Mouse (Mus musculus): Measurements from ENCODE around the gene Col6a6.
"Not testable (repeated sequence)": the region's sequence is repeated elsewhere in the genome, so short reads cannot be mapped to it uniquely, and the experiment has no call there.

Col6a6 gene

GRCm38 (mm10) chr9:105827791-105828385 is at the start of gene Col6a6:
Gene Col6a6, minus strand, starts transcription at chr9:105828160.
- DNase-seq (ENCODE audit: low spot score), result no peak

- DNase-seq (ENCODE audit: low spot score), result no peak
These were observed 48.2 kb upstream of the Col6a6 start for GRCm38 (mm10) chr9:105876124-105876523.

GRCm38 (mm10) chr9:105871643-105872042 is 43.7 kb upstream of the Col6a6 start:
- DNase-seq (ENCODE audit: low spot score), result no peak

GRCm38 (mm10) chr9:105857773-105858172 is 29.8 kb upstream of the Col6a6 start:
- peak; percentile 9 for DNase-seq (ENCODE audit: low spot score)

DNA sequence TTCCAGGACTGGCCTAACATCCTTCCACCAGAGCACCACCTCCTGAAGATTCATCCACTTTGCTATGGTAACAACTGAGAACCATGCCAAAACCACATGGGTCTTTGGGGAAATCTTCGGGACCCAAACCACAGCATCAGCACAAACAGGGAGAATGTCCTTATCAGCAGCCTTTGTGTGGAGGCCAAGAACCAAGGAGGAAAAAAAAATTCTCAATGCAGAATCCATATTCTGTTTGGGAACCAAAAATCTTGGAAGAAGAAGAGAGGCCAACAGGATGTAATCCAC is 24.8 kb upstream of the Col6a6 start:
- no peak for DNase-seq (ENCODE audit: low spot score)

GRCm38 (mm10) chr9:105852015-105852777 is 24.2 kb upstream of the Col6a6 start:
- no peak for DNase-seq (ENCODE audit: low spot score)

DNA sequence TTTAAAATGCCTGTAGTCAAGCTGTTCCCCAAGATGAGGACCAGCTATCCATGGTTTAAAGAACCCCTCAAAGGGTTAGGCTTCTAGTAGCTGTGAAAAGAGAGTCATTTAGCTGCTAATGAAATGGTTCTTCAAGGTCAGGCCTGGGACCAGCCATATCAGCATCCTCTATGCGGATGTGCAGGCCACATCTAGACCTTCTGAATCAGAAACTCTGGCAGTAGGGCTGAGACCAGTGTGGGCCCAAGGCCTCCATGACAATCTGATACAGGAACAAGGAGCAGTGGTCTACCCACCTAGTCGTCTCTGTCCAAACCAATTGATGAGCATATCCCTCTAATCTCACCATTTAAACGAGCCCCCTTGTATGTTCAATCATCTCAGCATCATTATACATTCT is 23.1 kb upstream of the Col6a6 start:
- no peak for DNase-seq (ENCODE audit: low spot score)

- no peak for DNase-seq (ENCODE audit: low spot score)
These were observed 20.4 kb upstream of the Col6a6 start for GRCm38 (mm10) chr9:105848396-105848795.

- no peak for DNase-seq (ENCODE audit: low spot score)
These were observed 19.3 kb upstream of the Col6a6 start for GRCm38 (mm10) chr9:105847261-105847660.

DNA sequence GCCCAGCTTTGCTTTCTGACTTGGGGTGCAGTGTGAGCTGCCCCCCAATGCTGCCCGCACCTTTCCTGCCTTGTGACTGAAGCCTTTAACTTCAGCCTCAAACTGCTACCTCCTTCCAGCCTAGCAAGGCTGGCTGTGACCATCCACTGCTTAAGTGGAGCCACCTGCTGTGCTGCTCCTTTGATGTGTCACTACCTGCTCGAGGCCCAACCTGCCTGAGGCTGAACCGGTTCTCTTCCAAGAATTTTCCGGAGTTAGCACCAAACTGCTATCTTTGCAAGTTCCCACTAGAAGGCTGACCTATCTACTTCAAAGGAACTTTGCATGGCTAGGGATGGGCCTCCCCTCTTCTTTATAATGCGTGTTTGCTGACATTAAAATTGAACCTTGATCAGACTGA is 13.4 kb upstream of the Col6a6 start:
- not testable (repeated sequence) for DNase-seq (ENCODE audit: low spot score)

DNA sequence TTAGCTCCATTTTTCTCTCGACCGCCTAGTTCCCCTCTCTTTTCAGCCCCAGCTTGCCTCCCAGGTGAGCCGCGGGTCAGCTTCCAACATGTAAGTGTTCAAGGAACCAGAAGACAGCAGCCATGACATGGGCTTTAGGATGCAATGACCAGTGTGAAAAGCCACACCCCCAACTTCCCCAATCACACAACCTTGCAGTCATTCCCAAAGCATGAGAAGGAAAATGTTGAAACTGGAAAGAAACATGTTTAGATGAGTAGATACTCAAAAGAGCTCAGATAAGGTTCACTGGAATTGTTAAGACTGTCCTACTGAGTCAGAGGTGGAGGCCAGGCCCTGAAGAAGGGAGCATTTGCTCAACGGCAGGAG is 11.2 kb upstream of the Col6a6 start:
- no peak for DNase-seq (ENCODE audit: low spot score)

- DNase-seq (ENCODE audit: low spot score), result no peak
These were observed 10.6 kb upstream of the Col6a6 start for GRCm38 (mm10) chr9:105838396-105839146.

DNA sequence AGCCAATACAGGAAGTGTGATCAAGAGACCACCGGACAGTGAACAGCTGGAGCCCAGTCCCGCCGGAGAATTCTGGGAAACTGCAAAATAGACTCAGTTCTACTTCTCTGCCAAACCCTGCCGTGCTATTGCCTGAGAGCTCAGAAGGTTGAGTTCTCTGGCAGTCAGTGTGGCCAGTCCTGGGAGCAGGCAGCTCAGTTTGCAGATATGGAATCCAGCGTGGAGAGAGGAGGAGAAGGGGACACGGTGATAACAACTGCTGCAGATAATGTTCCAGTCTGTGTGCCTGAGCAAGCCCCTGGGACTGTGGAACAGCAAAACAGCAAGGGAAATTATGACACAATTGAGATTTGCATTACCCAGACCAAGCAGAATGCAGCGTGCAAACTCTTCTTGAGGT is 7.6 kb upstream of the Col6a6 start:
- no peak for DNase-seq (ENCODE audit: low spot score)

GRCm38 (mm10) chr9:105834799-105835198 is 6.8 kb upstream of the Col6a6 start:
- no peak for DNase-seq (ENCODE audit: low spot score)

DNA sequence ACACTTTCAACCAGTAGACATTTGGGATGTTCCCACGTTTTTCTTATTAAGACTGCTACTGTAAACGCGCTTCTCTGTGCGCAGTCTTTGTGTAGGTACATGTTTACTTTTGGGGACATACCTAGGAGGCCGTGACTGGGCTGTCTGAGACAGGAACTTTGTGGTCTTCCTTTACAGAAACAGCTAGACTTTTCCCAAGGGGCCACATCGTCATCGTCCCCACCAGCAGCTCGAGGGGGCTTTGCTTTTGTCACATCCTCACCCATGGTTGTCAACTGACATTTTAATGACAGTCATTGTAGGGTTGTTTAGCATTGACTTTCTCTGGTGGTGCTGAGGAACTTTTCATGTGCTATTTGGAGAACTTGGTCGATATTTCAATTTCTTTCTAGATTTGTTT is 3.3 kb upstream of the Col6a6 start:
- no peak for DNase-seq (ENCODE audit: low spot score)

- no peak for DNase-seq (ENCODE audit: low spot score)
These were observed 798 bp downstream of the Col6a6 start for GRCm38 (mm10) chr9:105827076-105827647.

GRCm38 (mm10) chr9:105820711-105821110 is 7.2 kb downstream of the Col6a6 start:
- DNase-seq (ENCODE audit: low spot score), result no peak

DNA sequence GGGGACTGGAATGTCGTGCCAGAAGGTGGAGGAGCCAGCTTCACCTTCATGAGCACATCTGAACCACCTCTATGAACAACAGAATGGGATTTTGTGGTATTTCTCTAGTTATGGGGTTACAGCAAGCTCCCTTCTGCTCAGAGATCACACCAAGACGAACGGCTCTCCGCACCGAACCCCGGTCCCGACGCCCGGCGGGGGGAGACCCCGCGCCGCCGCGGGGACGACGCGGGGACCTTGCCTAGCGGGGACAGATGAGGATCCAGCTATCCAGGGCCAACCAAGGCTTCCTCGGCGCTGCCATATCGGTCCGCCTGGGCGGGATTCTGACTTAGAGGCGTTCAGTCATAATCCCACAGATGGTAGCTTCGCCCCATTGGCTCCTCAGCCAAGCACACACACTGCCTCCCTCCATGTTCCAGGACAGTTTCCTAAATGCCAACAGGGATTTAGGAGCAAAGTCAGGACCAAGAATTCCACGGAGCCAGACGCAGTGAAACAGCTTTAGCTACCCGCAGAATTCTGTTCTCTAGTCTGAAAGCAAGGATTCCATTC is 8.7 kb downstream of the Col6a6 start:
- no peak for DNase-seq (ENCODE audit: low spot score)

GRCm38 (mm10) chr9:105814436-105814835 is 13.5 kb downstream of the Col6a6 start:
- DNase-seq (ENCODE audit: low spot score), result no peak

- DNase-seq (ENCODE audit: low spot score), result no peak
These were observed 16.5 kb downstream of the Col6a6 start for GRCm38 (mm10) chr9:105811458-105811857.

GRCm38 (mm10) chr9:105808920-105809505 is 18.9 kb downstream of the Col6a6 start:
- no peak for DNase-seq (ENCODE audit: low spot score)

DNA sequence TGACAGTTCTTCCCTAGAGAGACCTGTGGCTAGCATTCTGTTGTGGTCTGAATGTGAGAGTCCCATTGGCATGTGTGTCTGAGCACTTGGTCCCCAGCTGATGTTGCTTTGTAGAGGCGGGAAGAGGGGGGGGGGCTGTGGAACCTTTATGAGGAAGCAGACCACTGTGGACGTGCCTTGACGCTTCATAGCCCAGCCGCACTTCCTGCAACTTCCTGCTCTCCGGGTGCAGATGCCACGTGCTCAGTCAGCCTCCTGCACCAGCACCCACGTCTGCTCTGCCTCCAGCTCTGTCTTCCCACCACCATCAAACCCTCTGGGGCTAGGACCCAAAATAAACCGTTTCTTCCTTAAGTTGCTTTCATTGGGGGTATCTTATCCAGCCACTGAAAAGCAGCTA is 24.5 kb downstream of the Col6a6 start:
- DNase-seq (ENCODE audit: low spot score), result no peak
